Mouse (Mus musculus): ENCODE results near the gene Rai2.

DNA sequence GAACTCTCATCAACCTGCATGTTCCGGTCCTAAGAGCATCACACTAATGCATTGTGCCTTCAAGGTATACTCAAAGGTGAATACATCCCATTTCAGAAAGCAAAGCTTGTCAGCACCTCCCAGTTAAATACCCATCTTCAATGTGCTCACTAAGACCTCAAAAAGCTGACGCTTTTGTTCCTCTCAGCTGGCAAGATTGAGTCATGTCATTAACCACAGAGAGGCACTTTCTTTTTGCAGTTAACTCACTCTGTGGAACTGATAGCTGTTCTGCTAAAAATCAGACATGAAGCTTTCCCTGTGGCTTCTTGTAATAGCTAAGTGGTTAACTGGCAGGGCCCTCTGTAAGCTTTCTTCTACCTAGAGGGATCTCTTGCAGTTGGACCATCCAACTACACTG, 36.6 kb downstream of the Rai2 start:
- no peak for TF ChIP-seq CTCF (IDR thresholded peaks at IDR 0.05; ENCODE audit: low read depth)
- no peak for TF ChIP-seq EP300 (IDR thresholded peaks at IDR 0.05; ENCODE audit: low read depth)

Data from heart, postnatal 0 days (tissue).